Mouse (Mus musculus) CH12.LX (cell line): ENCODE results near the gene Senp1. TPM values are rescaled to one million over a fixed set of nuclear protein-coding genes. Genes with fewer than 3 reads are reported as not detected.

ENCODE experiments used
- polyA plus RNA-seq: library from polyadenylated mRNA; unstranded; fragments of >175 nt; gene quantifications from 2 replicates; pipeline ENCODE4 v1.2.1, GENCODE M21; 2012; ENCODE audit warnings: low read depth; ENCODE audit not compliant: insufficient read length
- total RNA-seq, 2 experiments: library from RNA; depleted of rRNA; stranded (reverse); fragments of 300-350 nt in 1 of 2; fragments of >200 nt in 1 of 2; gene quantifications; 2 replicates each; pipeline ENCODE4 v1.2.3; 2012 to 2014

The Senp1 gene
- total and polyA plus RNA-seq, 3 experiments = 14.9 to 38.5 (median 23.3) TPM

Other genes with a start within 250 kb of the Senp1 start
- gene Hdac7, start 249.2 kb downstream of the Senp1 start, total RNA-seq (2012; rRNA removed) = 18.0 and 21.7 TPM in 2 replicates
- gene Hdac7, start 249.2 kb downstream of the Senp1 start, total RNA-seq (2014; rRNA removed) = 17.7 and 19.8 TPM in 2 replicates
- 47.8 and 55.2 TPM in 2 replicates for gene Hdac7, start 249.2 kb downstream of the Senp1 start, polyA plus RNA-seq
- gene Vdr, start 183.1 kb downstream of the Senp1 start, total RNA-seq (2012; rRNA removed) = 0.63 and 0.68 TPM in 2 replicates
- 0.52 and 0.61 TPM in 2 replicates for gene Vdr, start 183.1 kb downstream of the Senp1 start, total RNA-seq (2014; rRNA removed)
- 1.3 and 1.7 TPM in 2 replicates for gene Vdr, start 183.1 kb downstream of the Senp1 start, polyA plus RNA-seq
- 16.9 and 25.7 TPM in 2 replicates for gene Tmem106c, start 129.5 kb downstream of the Senp1 start, total RNA-seq (2012; rRNA removed)
- gene Tmem106c, start 129.5 kb downstream of the Senp1 start, total RNA-seq (2014; rRNA removed) = 21.2 and 25.5 TPM in 2 replicates
- gene Tmem106c, start 129.5 kb downstream of the Senp1 start, polyA plus RNA-seq = 17.9 and 18.5 TPM in 2 replicates
- 0.08 and 0.13 TPM in 2 replicates for gene Col2a1, start 89.0 kb downstream of the Senp1 start, total RNA-seq (2012; rRNA removed)
- not detected in 2 replicates for gene Col2a1, start 89.0 kb downstream of the Senp1 start, total RNA-seq (2014; rRNA removed)
- gene Col2a1, start 89.0 kb downstream of the Senp1 start, polyA plus RNA-seq = 0.06 and 0.15 TPM in 2 replicates
- 23.8 and 29.6 TPM in 2 replicates for gene Pfkm, start 1.2 kb downstream of the Senp1 start, total RNA-seq (2012; rRNA removed)
- 21.1 and 23.5 TPM in 2 replicates for gene Pfkm, start 1.2 kb downstream of the Senp1 start, total RNA-seq (2014; rRNA removed)
- 37.9 and 39.2 TPM in 2 replicates for gene Pfkm, start 1.2 kb downstream of the Senp1 start, polyA plus RNA-seq
- 20.5 and 22.6 TPM in 2 replicates for gene Asb8, start 71.9 kb upstream of the Senp1 start, total RNA-seq (2012; rRNA removed)
- gene Asb8, start 71.9 kb upstream of the Senp1 start, total RNA-seq (2014; rRNA removed) = 31.1 and 32.5 TPM in 2 replicates
- gene Asb8, start 71.9 kb upstream of the Senp1 start, polyA plus RNA-seq = 24.7 and 27.7 TPM in 2 replicates
- 0.04 TPM in 1 of 2 replicates, not detected in the other for gene Ccdc184, start 73.4 kb upstream of the Senp1 start, total RNA-seq (2012; rRNA removed)
- not detected in 2 replicates for gene Ccdc184, start 73.4 kb upstream of the Senp1 start, total RNA-seq (2014; rRNA removed)
- gene Ccdc184, start 73.4 kb upstream of the Senp1 start, polyA plus RNA-seq = 0.08 and 0.17 TPM in 2 replicates
- not detected in 2 replicates for gene Olfr288, start 101.8 kb upstream of the Senp1 start, total RNA-seq (2012; rRNA removed)
- gene Olfr288, start 101.8 kb upstream of the Senp1 start, total RNA-seq (2014; rRNA removed) = not detected in 2 replicates
- gene Olfr288, start 101.8 kb upstream of the Senp1 start, polyA plus RNA-seq = not detected in 2 replicates
- not detected in 2 replicates for gene Gm44579, start 127.2 kb upstream of the Senp1 start, total RNA-seq (2012; rRNA removed)
- not detected in 2 replicates for gene Gm44579, start 127.2 kb upstream of the Senp1 start, total RNA-seq (2014; rRNA removed)
- gene Gm44579, start 127.2 kb upstream of the Senp1 start, polyA plus RNA-seq = not detected in 2 replicates
- not detected in 2 replicates for gene Olfr287, start 127.3 kb upstream of the Senp1 start, total RNA-seq (2012; rRNA removed)
- gene Olfr287, start 127.3 kb upstream of the Senp1 start, total RNA-seq (2014; rRNA removed) = not detected in 2 replicates
- not detected in 2 replicates for gene Olfr287, start 127.3 kb upstream of the Senp1 start, polyA plus RNA-seq
- 0.04 TPM in 1 of 2 replicates, not detected in the other for gene Olfr286, start 140.7 kb upstream of the Senp1 start, total RNA-seq (2012; rRNA removed)
- gene Olfr286, start 140.7 kb upstream of the Senp1 start, total RNA-seq (2014; rRNA removed) = not detected in 2 replicates
- gene Olfr286, start 140.7 kb upstream of the Senp1 start, polyA plus RNA-seq = not detected in 2 replicates
- not detected in 2 replicates for gene H1fnt, start 163.5 kb upstream of the Senp1 start, total RNA-seq (2012; rRNA removed)
- not detected in 2 replicates for gene H1fnt, start 163.5 kb upstream of the Senp1 start, total RNA-seq (2014; rRNA removed)
- gene H1fnt, start 163.5 kb upstream of the Senp1 start, polyA plus RNA-seq = not detected in 2 replicates
- 0.04 TPM in 1 of 2 replicates, not detected in the other for gene Zfp641, start 202.4 kb upstream of the Senp1 start, total RNA-seq (2012; rRNA removed)
- not detected in 2 replicates for gene Zfp641, start 202.4 kb upstream of the Senp1 start, total RNA-seq (2014; rRNA removed)
- not detected in 2 replicates for gene Zfp641, start 202.4 kb upstream of the Senp1 start, polyA plus RNA-seq
- gene Olfr285, start 223.6 kb upstream of the Senp1 start, total RNA-seq (2012; rRNA removed) = not detected in 2 replicates
- gene Olfr285, start 223.6 kb upstream of the Senp1 start, total RNA-seq (2014; rRNA removed) = not detected in 2 replicates
- not detected in 2 replicates for gene Olfr285, start 223.6 kb upstream of the Senp1 start, polyA plus RNA-seq
- gene Olfr284, start 247.2 kb upstream of the Senp1 start, total RNA-seq (2012; rRNA removed) = not detected in 2 replicates
- not detected in 2 replicates for gene Olfr284, start 247.2 kb upstream of the Senp1 start, total RNA-seq (2014; rRNA removed)
- not detected in 2 replicates for gene Olfr284, start 247.2 kb upstream of the Senp1 start, polyA plus RNA-seq